Mouse (Mus musculus) intestine, postnatal 0 days (tissue): ENCODE data around the gene Cngb1. TPM values are rescaled to one million over a fixed set of nuclear protein-coding genes. Genes with fewer than 3 reads are reported as not detected.

ENCODE experiments used
- ATAC-seq: fragments of 200-750 bp; cut with Nextera tagmentation; 2 replicates; pipeline ENCODE4 v1.8.0; 2017; ENCODE audit warnings: mild to moderate bottlenecking, moderate TSS enrichment, moderate library complexity
- H3K27ac ChIP-seq: fragments of 300-500 bp; sonication (generic); 2 replicates; pipeline ENCODE4 v1.5.1; 2014; ENCODE audit warnings: mild to moderate bottlenecking, low read depth, low read length, moderate library complexity
- H3K27me3 ChIP-seq: fragments of 300-500 bp; sonication (generic); replicated peaks from 2 replicates; pipeline ENCODE4 v1.6.1; 2014; ENCODE audit warnings: low read length, mixed read lengths; ENCODE audit not compliant: control insufficient read depth, insufficient read depth
- H3K36me3 ChIP-seq: fragments of 300-500 bp; sonication (generic); 2 replicates; pipeline ENCODE4 v1.6.1; 2014; ENCODE audit warnings: mild to moderate bottlenecking, moderate library complexity; ENCODE audit not compliant: control insufficient read depth, insufficient read depth
- H3K4me1 ChIP-seq: fragments of 300-500 bp; sonication (generic); replicated peaks from 2 replicates; pipeline ENCODE4 v1.6.1; 2014; ENCODE audit warnings: antibody characterized with exemption, low read length, mixed read lengths; ENCODE audit not compliant: control insufficient read depth, insufficient read depth
- H3K4me2 ChIP-seq: fragments of 300-500 bp; sonication (generic); replicated peaks from 2 replicates; pipeline ENCODE4 v1.6.1; 2014; ENCODE audit warnings: low read depth, mild to moderate bottlenecking, moderate library complexity
- H3K4me3 ChIP-seq: fragments of 300-500 bp; sonication (generic); 2 replicates; pipeline ENCODE4 v1.5.1; 2014; ENCODE audit warnings: low read depth, low read length
- H3K9ac ChIP-seq: fragments of 300-500 bp; sonication (generic); 2 replicates; pipeline ENCODE4 v1.6.1; 2014; ENCODE audit warnings: mild to moderate bottlenecking, low read depth, low read length
- H3K9me3 ChIP-seq: fragments of 300-500 bp; sonication (generic); 2 replicates; pipeline ENCODE4 v1.6.1; 2016; ENCODE audit warnings: mixed run types; ENCODE audit not compliant: control insufficient read depth
- CTCF ChIP-seq: sonication (generic); IDR thresholded peaks from 2 replicates; pipeline ENCODE4 v1.5.1; 2016; ENCODE audit warnings: low read depth, mild to moderate bottlenecking, control low read depth, antibody characterized with exemption, moderate library complexity
- WGBS: fragments of 180-500 bp; shearing (Covaris S2); extraction: QIAGEN DNeasy Blood & Tissue Kit; methylation state at CpG from one replicate; pipeline ENCODE4 v1.1.7; 2014; 5-methylcytosine and 5-hydroxymethylcytosine counted together
- polyA plus RNA-seq: library from polyadenylated mRNA; unstranded; fragments of >200 nt; fragmentation: Nextera tagmentation; extraction: Ambion mirVana; gene quantifications from 2 replicates; pipeline ENCODE4 v1.2.1, GENCODE M21; 2015

Gene Cngb1
- polyA plus RNA-seq, 1 experiment from 2014 or later: 0.94 TPM

DNA sequence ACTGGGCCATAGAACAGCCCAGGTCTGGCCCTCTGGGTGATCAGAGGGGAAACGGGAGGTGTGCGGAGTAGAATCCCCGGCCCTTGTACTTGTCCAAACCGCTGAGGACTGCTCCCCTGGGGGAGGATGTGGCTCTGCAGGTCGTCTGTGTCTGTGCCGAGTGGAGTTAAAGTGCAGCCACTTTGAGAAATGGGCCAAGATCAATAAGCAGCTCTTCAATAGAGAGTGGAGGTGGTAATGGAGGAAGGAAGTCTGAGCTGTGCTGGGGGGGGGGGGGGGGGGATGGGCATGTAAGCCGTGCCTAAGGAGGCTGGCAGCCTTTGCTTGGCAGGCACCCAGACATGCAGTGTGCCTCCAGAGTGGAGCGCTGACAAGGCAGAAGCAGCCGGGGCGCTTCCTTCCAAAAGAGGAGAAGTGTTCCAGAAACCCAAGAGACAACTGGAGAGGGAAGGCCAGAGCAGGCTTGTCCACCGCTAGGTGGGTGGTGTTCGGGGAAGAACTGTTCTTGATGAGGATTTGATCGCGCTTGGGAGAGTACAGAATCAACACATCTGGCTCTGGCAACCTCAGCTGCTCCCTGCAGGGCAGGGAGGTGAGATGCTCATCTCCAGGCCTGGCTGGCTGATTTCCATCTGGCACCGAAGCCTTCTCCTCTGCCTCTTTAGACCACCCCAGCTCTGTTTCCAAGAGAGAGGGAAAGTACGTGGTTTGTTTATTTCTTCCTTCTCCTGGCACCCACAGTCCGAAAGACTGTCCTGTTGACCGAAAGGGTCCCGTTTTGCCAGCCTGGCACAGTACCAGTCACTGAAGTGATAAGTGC lies 42.6 kb upstream of the Cngb1 start:
- no peak for ATAC-seq
- no peaks in the 10 kb centered on the region for H3K27me3 ChIP-seq
- no peak overlapping the region for H3K4me3 ChIP-seq
- H3K36me3 ChIP-seq: peaks cover 16% of the 10 kb centered on the region
- H3K4me1 ChIP-seq: no peaks in the 10 kb centered on the region; the same call in 1 of the 2 replicates
- no peak overlapping the region for H3K4me2 ChIP-seq
- no peak overlapping the region for H3K27ac ChIP-seq
- no peak overlapping the region for H3K9ac ChIP-seq
- peak; percentile 33 for TF ChIP-seq CTCF
- WGBS: 58% methylated on average over 18 of the region's 19 CpGs
- H3K9me3 ChIP-seq: no peaks in the 10 kb centered on the region

DNA sequence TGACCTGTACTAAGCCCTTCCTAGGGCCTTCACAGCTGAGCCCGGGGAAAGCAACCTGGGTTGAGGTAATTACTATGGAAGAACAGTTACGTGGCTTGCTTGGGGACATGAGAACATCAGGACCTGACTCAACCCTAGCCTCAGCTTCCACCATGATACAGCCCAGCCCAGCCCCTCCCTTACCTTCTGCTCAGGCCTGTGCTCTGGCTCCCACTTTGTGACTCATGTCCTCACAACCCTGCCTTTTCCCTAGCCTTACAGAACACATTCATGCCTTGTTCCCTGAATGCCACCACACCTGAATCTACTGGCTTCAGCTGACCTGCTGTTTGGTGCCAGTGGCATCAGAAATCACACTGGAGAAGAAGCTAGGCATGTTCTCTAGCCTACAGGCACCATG lies 42.0 kb upstream of the Cngb1 start:
- ATAC-seq: no peak
- no peak for TF ChIP-seq CTCF
- 85% methylated on average over 2 of the region's 2 CpGs for WGBS
- Histone ChIP-seq H3K27ac (no peak overlapping the region), H3K4me3 (no peak overlapping the region), H3K27me3 (no peaks in the 10 kb centered on the region), H3K36me3 (peaks cover 23% of the 10 kb centered on the region), H3K9me3 (no peaks in the 10 kb centered on the region), H3K9ac (no peak overlapping the region), H3K4me1 (no peaks in the 10 kb centered on the region; the same call in 1 of the 2 replicates), H3K4me2 (no peak overlapping the region)

DNA sequence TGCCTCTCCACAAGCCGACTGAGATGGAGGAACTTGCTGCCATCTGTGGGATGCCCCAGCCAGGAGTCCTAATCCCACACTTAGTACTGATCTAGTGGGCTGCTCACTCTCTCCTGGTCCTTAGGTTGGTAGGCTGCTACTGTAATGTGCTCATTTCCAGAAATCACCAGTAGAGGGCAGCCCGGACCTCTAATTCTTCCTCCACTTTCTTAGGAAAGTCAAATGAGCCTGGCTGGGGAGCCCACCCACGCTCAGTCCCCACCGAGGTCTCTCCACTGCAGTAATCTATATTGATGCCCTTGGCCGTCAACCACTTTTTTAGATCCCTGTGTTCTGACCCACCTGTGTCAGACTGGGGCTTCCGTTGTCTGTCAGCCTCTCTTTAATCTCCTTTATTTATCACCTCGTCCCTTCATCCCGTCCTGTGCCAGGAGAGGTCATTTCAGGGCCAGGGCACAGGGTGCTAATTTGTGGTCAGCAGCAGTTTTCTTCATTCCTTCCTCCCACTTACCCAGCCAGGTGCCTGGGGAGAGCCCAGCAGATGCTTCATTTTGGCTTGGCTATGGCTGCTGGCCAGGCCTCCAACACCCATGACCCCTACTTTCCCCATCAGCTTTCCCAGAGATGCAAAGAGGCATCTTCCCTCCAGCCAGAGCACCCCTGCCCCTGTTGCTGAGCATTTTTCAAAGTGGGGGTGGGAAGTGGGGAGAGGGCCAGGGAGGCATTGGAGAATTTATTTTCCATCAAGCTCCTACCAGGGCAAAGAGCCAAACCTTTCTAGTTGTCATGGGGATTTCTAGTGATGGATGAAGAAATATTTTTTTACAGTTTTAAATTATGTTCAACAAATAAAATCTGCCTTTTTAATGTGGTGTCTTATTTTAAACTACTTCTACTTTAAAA lies 40.5 kb upstream of the Cngb1 start:
- Histone ChIP-seq H3K36me3 (peaks cover 34% of the 10 kb centered on the region), H3K4me2 (no peak overlapping the region), H3K27ac (no peak overlapping the region), H3K4me1 (no peaks in the 10 kb centered on the region), H3K4me3 (no peak overlapping the region), H3K9me3 (no peaks in the 10 kb centered on the region), H3K9ac (no peak overlapping the region), H3K27me3 (no peaks in the 10 kb centered on the region)
- WGBS: 33% methylated on average over 8 of the region's 8 CpGs
- peak; percentile 84 for TF ChIP-seq CTCF
- 0 out of 2 replicates have a peak, but pooled peaks have one; percentile 12 for ATAC-seq

DNA sequence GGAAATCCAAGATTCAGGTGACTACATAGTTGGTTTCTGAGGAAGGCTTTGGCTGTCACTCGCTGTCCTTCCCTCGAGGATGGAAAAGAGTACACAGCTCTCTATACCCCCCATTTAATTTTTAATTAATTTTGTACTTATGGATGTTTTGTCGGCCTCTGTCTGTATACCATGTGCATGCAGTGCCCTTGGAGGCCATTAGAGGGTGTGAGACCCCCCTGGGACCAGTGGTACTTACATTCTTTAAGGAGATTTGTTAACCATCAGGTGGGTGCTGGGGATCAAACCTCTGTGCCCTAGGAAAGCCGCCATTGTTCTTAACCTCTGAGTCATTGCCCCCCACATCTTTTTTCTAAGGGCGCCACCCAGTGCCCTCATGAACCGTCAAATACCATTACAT lies 38.3 kb upstream of the Cngb1 start:
- Histone ChIP-seq H3K9me3 (no peaks in the 10 kb centered on the region), H3K9ac (no peak overlapping the region), H3K27me3 (no peaks in the 10 kb centered on the region), H3K27ac (no peak overlapping the region), H3K4me3 (no peak overlapping the region), H3K4me1 (no peaks in the 10 kb centered on the region), H3K4me2 (no peak overlapping the region), H3K36me3 (peaks cover 52% of the 10 kb centered on the region)
- TF ChIP-seq CTCF: peak; percentile 45
- WGBS: 77% methylated on average over 6 of the region's 6 CpGs
- ATAC-seq: no peak

DNA sequence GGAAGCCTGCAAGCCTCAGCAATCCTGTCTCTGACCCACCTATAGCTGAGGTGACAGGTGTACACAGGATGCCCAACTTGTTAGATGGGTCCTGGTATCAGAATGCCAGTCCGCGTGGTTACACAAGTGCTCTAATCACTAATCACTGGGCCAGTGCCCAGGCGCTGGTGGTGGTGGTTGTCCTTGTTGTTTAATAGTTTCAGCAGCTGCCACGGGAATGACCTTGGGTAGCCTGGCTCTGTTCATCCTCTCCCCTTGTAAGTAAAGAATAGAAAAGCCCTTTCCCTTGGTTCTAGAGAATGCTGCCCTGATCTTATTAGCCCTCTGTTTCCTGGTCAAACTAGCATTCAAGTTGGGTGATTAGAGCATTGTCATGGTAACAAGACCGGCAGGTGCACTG lies 35.3 kb upstream of the Cngb1 start:
- TF ChIP-seq CTCF: no peak
- Histone ChIP-seq H3K9ac (no peak overlapping the region), H3K36me3 (peaks cover 74% of the 10 kb centered on the region), H3K27me3 (no peaks in the 10 kb centered on the region), H3K4me1 (no peaks in the 10 kb centered on the region), H3K4me3 (no peak overlapping the region), H3K27ac (no peak overlapping the region), H3K4me2 (no peak overlapping the region), H3K9me3 (no peaks in the 10 kb centered on the region)
- ATAC-seq: peak; percentile 48
- WGBS: 42% methylated on average over 5 of the region's 5 CpGs

DNA sequence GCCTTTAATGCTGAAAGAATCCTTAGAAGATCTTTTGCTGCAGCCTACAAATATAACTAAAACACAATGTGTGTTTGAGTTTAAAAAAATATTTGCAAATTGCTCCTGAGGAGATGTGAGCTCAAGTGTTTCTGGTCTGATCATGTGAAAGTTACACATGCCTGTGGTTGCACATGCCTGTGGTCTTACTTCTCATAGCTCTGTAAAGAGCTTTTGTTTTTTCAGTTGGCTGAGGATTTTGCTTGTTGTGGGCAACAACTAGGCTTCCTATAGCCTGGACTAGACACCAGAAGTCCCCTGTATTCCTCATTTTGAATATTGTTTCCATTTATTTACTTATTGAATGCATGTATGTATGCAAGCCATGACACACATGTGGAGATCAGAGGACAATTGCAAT lies 30.0 kb upstream of the Cngb1 start:
- no peaks in the 10 kb centered on the region for H3K9me3 ChIP-seq
- H3K27ac ChIP-seq: no peak overlapping the region
- no peak for ATAC-seq
- H3K4me3 ChIP-seq: no peak overlapping the region
- no peaks in the 10 kb centered on the region for H3K27me3 ChIP-seq
- no peak overlapping the region for H3K9ac ChIP-seq
- 0 out of 2 replicates have a peak, but pooled peaks cover 3% of the 10 kb centered on the region for H3K4me1 ChIP-seq
- no peak for TF ChIP-seq CTCF
- H3K36me3 ChIP-seq: peaks cover 54% of the 10 kb centered on the region
- no peak overlapping the region for H3K4me2 ChIP-seq
